Mouse (Mus musculus) hindbrain, embryonic 11.5 days (tissue): ENCODE data around the gene Sdk2. TPM values are rescaled to one million over a fixed set of nuclear protein-coding genes. Genes with fewer than 3 reads are reported as not detected.

ENCODE experiments used
- ATAC-seq: fragments of 200-750 bp; cut with Nextera tagmentation; 2 replicates; pipeline ENCODE4 v1.8.0; 2017; ENCODE audit warnings: mild to moderate bottlenecking, moderate TSS enrichment, moderate library complexity; ENCODE audit not compliant: low FRiP score
- DNase-seq: peaks from one replicate; pipeline ENCODE4 v3.0.0-alpha.2; 2015; ENCODE audit warnings: low spot score
- H3K27ac ChIP-seq: fragments of 300-500 bp; sonication (generic); 2 replicates; pipeline ENCODE4 v1.5.1; 2014; ENCODE audit warnings: mild to moderate bottlenecking, low read depth, low read length
- H3K27me3 ChIP-seq: fragments of 300-500 bp; sonication (generic); 2 replicates; pipeline ENCODE4 v1.6.1; 2014; ENCODE audit warnings: mild to moderate bottlenecking, low read length, moderate library complexity, mixed read lengths; ENCODE audit not compliant: control insufficient read depth, insufficient read depth
- H3K36me3 ChIP-seq: fragments of 300-500 bp; sonication (generic); 2 replicates; pipeline ENCODE4 v1.6.1; 2014; ENCODE audit warnings: mild to moderate bottlenecking, low read length, moderate library complexity, mixed read lengths; ENCODE audit not compliant: control insufficient read depth, insufficient read depth
- H3K4me1 ChIP-seq: fragments of 300-500 bp; sonication (generic); replicated peaks from 2 replicates; pipeline ENCODE4 v1.6.1; 2014; ENCODE audit warnings: low read length, mixed read lengths; ENCODE audit not compliant: control insufficient read depth, insufficient read depth
- H3K4me2 ChIP-seq: fragments of 300-500 bp; sonication (generic); replicated peaks from 2 replicates; pipeline ENCODE4 v1.6.1; 2014; ENCODE audit warnings: mild to moderate bottlenecking, low read depth, low read length
- H3K4me3 ChIP-seq: fragments of 300-500 bp; sonication (generic); 2 replicates; pipeline ENCODE4 v1.5.1; 2014; ENCODE audit warnings: low read depth, low read length
- H3K9ac ChIP-seq: fragments of 300-500 bp; sonication (generic); 2 replicates; pipeline ENCODE4 v1.6.1; 2014; ENCODE audit warnings: low read depth, low read length
- H3K9me3 ChIP-seq: fragments of 300-500 bp; sonication (generic); 2 replicates; pipeline ENCODE4 v1.6.1; 2016; ENCODE audit warnings: low read length; ENCODE audit not compliant: control insufficient read depth
- WGBS: fragments of 180-500 bp; shearing (Covaris S2); extraction: QIAGEN DNeasy Blood & Tissue Kit; methylation state at CpG from one replicate; pipeline ENCODE4 v1.1.7; 2014; 5-methylcytosine and 5-hydroxymethylcytosine counted together
- polyA plus RNA-seq: library from polyadenylated mRNA; unstranded; fragments of >200 nt; fragmentation: Nextera tagmentation; extraction: Ambion mirVana; gene quantifications from 2 replicates; pipeline ENCODE4 v1.2.1, GENCODE M21; 2014

Sdk2 gene
- polyA plus RNA-seq, 1 experiment from 2014 or later = 4.2 TPM

DNA sequence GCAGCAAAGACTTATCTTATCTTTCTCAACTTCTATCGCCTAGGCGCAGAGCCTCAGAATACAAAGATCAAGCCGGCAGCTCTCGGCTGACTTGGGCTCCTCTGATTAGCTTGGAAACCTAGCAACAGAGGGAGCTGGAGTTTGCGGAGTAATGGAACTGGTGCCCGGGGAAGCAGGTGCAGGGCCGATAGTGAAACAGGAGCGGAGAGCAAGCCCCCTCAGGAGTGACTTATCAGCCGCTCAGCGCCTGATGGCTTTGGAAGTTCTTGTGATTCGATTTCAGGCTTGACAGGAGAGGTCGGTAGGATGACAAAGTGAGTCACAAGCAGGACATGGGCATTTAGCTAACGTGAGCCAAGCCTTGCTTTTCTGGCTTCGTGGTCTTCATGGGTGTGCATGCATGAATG is 267.8 kb downstream of the Sdk2 start:
- H3K4me3 ChIP-seq = no peak overlapping the region
- WGBS = 45% methylated on average over 14 of the region's 14 CpGs
- H3K27me3 ChIP-seq = no peaks in the 10 kb centered on the region
- no peak overlapping the region for H3K9ac ChIP-seq
- H3K4me1 ChIP-seq = peaks cover 9% of the 10 kb centered on the region
- no peak overlapping the region for H3K4me2 ChIP-seq
- H3K9me3 ChIP-seq = no peaks in the 10 kb centered on the region
- DNase-seq = peak; percentile 25
- ATAC-seq = no peak
- no peak overlapping the region; the same call in 1 of the 2 replicates for H3K27ac ChIP-seq
- H3K36me3 ChIP-seq = no peaks in the 10 kb centered on the region

DNA sequence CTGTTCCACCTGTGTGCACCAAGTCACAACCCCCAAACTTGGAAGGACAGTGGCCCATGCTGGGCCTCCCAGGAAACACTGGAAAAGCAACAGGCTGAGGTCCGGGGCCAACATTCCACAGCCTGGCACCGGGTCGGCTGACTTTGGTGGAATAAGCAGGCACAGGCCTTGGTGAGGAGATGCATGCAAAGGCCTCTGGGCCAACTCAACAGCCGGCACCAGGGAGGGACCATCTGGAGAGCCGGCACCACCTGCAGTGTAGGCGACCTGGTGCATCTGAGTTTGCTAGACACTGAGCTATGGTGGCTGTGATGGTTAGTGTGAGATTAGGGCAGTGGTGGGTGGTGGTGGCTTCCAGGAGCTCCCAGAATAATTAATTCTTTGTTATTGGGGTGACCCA is 268.8 kb downstream of the Sdk2 start:
- H3K9me3 ChIP-seq = no peaks in the 10 kb centered on the region
- no peaks in the 10 kb centered on the region for H3K27me3 ChIP-seq
- ATAC-seq = no peak
- 63% methylated on average over 6 of the region's 6 CpGs for WGBS
- no peak overlapping the region for H3K27ac ChIP-seq
- H3K36me3 ChIP-seq = no peaks in the 10 kb centered on the region
- H3K4me3 ChIP-seq = no peak overlapping the region
- no peak overlapping the region for H3K4me2 ChIP-seq
- H3K4me1 ChIP-seq = peaks cover 9% of the 10 kb centered on the region
- no peak for DNase-seq
- no peak overlapping the region for H3K9ac ChIP-seq

DNA sequence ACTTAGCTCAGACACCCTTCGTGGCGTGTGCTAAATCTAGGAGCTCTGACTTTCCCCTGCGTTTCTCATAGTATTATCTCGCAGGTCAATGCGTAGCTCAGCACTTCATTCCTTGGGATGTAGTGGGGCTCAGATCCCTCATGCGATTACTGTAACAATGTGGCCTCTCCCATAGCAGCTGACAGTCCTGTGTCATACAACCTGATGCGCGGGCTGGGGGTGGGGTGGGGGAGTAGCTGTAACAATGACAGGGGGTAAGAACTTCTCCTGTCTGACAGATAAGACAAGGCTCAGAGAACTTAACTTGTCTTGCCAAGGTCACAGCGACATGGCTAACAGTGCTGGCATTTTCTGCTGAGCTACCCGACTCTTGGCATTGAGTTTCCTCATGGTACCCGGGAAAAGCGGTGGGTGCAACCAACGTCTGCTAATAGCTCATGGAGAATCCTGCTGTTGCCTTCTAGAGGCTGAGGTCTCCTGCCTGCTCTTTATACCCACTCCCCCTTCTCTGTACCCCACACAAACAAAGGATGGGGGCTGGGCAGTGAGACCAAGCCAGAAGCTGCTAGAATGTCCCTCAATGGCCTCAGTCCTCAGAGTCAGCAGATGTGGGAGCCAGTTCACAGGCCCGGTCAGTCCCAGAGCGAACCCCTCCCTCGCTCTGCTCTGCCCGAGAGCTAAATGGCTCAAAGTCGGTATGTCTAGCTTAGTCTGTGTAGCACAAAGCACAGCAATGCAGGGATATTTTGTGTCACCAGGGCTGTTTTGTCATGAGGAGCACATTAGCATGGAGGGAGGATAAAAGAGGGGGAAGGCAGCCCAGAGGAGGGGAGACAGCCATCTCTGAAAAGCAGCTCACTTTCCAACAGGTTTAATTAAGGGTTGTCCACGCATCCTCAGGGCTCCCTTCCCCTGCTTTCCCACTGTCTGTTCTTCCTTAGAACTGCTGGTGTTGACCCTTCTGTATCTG is 269.5 kb downstream of the Sdk2 start:
- Histone ChIP-seq H3K4me3 (no peak overlapping the region), H3K27me3 (no peaks in the 10 kb centered on the region), H3K27ac (peak overlapping the region; percentile 65; the same call in 1 of the 2 replicates), H3K9me3 (no peaks in the 10 kb centered on the region), H3K4me1 (peaks cover 7% of the 10 kb centered on the region), H3K4me2 (no peak overlapping the region), H3K36me3 (no peaks in the 10 kb centered on the region), H3K9ac (no peak overlapping the region)
- WGBS = 63% methylated on average over 19 of the region's 19 CpGs
- DNase-seq = peak; percentile 39
- peak; percentile 37; the same call in 1 of the 2 replicates for ATAC-seq

DNA sequence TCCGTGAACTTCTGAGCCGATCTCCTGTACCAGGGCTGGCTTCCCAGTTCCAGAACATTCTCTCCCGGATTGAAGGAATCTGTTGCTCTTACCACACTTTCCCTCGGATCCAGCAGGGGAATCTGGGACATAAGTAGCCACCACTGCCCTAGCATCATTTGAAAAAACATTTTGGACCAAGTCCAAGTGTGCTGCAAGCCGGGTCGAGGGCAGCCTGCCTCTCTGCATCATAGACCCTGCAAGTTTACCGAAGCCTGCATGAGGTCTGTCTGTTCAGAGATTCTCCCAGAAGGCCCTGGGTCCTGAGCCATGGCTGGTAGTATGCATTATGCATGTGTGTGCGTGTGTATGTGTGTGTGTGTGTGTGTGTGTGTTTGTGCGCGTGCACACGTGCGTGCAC is 271.0 kb downstream of the Sdk2 start:
- no peak for ATAC-seq
- Histone ChIP-seq H3K4me1 (peaks cover 11% of the 10 kb centered on the region), H3K9ac (no peak overlapping the region), H3K9me3 (no peaks in the 10 kb centered on the region), H3K36me3 (no peaks in the 10 kb centered on the region), H3K27ac (no peak overlapping the region), H3K4me2 (no peak overlapping the region), H3K27me3 (no peaks in the 10 kb centered on the region), H3K4me3 (no peak overlapping the region)
- no peak for DNase-seq
- WGBS = 93% methylated on average over 12 of the region's 12 CpGs

DNA sequence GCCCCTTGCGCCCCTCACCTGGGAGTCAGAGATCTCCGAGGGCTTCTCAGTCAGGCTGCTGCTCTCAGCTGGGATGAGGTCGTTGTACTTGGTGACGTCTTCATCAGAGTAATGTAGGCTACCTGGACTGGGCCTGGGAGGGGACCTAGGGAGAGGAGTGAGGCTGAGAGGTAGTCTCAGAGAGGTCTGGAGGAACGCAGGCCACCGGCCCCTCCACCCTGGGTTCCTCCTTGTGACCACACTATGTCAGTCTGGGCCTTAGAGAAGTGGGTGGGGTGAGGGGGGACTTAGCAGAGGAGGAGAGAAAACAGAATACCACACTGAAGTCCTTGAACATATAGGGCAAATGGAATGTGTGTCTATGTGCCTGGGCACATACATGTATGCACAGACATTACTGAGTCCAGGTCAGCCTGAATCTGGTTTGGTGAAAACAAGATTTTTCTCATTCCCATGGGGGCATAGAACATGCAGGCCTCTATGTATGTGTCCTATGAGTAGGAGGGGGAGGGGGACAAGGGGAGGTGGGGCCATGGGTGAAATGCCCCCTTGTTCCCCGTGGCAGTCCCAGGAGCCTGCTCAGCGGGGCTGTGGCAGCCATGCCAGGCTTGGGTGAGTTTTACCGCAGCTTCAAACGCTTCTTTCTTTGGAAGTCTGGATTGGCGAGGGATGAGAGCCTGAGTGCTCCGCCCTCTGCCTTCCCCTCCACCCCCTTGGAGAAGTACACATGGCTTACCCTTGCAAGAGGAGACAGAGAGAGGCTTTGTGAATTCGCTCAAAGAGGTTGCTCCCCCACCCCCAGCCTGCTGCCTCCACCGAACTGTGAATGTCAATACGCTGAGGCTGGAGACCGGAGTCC is 275.3 kb downstream of the Sdk2 start:
- H3K4me2 ChIP-seq = no peak overlapping the region
- H3K27me3 ChIP-seq = no peaks in the 10 kb centered on the region
- H3K4me1 ChIP-seq = peaks cover 20% of the 10 kb centered on the region
- H3K9ac ChIP-seq = peak overlapping the region; percentile 4; the same call in 1 of the 2 replicates
- H3K9me3 ChIP-seq = no peaks in the 10 kb centered on the region
- H3K4me3 ChIP-seq = no peak overlapping the region
- H3K36me3 ChIP-seq = no peaks in the 10 kb centered on the region
- DNase-seq = peak; percentile 51
- 34% methylated on average over 16 of the region's 16 CpGs for WGBS
- peak overlapping the region; percentile 43 for H3K27ac ChIP-seq
- peak; percentile 52 for ATAC-seq

DNA sequence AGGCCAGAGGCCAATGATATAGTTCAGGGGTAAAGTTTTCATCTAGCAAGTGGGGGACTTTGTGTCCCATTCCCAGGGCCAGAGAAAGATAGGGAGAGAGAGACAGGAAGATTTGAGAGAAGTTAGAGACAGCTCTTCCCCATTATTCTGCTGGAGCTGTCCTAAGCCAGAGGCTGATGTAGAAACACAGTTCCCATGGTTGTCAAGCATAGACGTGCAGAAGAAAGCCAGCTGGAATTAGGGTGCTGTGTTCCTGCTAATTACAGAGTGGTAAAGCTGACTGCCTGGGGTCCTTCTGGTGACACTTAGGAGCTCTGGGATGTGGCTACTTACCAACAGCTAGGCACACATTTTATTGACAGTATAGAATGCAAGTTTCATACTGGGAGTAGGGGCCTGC is 277.7 kb downstream of the Sdk2 start:
- Histone ChIP-seq H3K27me3 (no peaks in the 10 kb centered on the region), H3K27ac (peak overlapping the region; percentile 51), H3K4me2 (no peak overlapping the region), H3K9ac (no peak overlapping the region), H3K36me3 (no peaks in the 10 kb centered on the region), H3K9me3 (no peaks in the 10 kb centered on the region), H3K4me3 (no peak overlapping the region), H3K4me1 (peaks cover 32% of the 10 kb centered on the region)
- DNase-seq (no peak), ATAC-seq (no peak)
- WGBS = 33% methylated on average over 1 of the region's 1 CpGs

DNA sequence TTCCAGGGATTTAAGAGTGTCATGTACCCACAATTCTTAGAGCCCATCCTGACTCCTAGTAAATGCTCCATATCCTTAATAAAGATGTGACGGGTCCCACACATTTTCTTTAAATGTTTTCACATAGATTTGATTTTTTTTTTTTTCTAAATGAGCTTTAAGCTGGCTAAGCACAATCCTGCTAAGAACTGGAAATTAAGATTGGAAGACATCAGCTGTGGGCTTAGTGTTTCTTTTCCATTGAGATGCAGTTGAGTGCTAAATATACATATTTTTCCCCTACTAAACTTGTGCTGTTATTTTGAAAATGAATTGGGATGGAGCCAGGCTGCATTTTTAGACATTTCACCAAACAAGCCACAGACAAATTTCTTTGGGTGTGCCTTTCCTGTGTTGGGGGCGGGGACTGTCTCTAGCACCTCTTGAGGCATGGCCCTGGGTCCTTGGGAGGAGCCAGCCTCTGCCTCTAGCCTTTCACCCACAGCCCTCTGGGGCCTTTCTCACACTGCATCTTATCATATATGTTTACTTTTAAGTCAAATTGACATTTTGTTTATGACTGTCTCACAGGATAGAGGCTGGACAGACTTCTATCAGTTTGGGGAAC is 278.6 kb downstream of the Sdk2 start:
- Histone ChIP-seq H3K4me1 (peaks cover 32% of the 10 kb centered on the region), H3K4me3 (no peak overlapping the region), H3K36me3 (no peaks in the 10 kb centered on the region), H3K9ac (no peak overlapping the region), H3K4me2 (no peak overlapping the region), H3K27ac (peak overlapping the region; percentile 51; the same call in 1 of the 2 replicates), H3K9me3 (no peaks in the 10 kb centered on the region), H3K27me3 (no peaks in the 10 kb centered on the region)
- no peak for ATAC-seq
- WGBS = 65% methylated on average over 2 of the region's 2 CpGs
- DNase-seq = no peak

DNA sequence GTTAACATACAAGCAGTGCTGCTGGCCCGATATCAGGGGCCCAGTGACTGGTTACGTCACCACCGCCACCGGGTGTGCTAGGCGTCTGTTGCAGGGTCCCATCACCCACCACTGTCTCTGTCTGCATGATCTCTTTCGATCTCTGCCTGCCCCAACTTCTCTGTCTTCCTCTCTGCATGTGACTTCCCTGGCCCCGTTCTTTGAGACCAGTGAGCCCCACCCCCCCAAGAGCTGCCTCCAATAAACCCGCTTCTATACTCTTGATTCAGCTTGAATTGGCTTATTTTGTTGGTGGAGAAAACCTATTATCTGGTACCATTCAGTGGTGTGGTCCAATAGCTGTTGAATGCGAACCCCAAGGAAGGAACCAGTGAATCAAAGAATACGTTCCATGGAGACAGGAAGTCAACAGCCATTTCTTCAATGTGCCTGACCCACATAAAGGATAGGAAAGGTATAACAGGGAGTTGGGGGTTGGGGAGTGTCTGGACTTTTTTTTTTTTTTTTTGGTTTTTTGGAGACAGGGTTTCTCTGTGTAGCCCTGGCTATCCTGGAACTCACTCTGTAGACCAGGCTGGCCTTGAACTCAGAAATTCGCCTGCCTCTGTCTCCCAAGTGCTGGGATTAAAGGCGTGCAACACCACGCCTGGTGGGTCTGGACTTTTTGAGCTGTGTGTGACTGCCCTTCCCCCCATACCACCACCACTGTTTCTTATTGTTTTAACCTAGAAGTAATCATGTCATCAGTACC is 279.2 kb downstream of the Sdk2 start:
- Histone ChIP-seq H3K9ac (no peak overlapping the region), H3K36me3 (no peaks in the 10 kb centered on the region), H3K27ac (peak overlapping the region; percentile 100), H3K9me3 (no peaks in the 10 kb centered on the region), H3K4me2 (no peak overlapping the region; the same call in 1 of the 2 replicates), H3K4me1 (peaks cover 32% of the 10 kb centered on the region), H3K27me3 (no peaks in the 10 kb centered on the region), H3K4me3 (no peak overlapping the region)
- ATAC-seq (no peak), DNase-seq (peak; percentile 6)
- WGBS = 68% methylated on average over 13 of the region's 13 CpGs
